Mouse (Mus musculus) bone marrow, adult 2 months (tissue): Measurements from ENCODE around the gene Themis3.

Source experiments
- CTCF ChIP-seq: fragments of 200-500 bp; IDR thresholded peaks from 2 replicates; pipeline ENCODE4 v1.5.1; 2011; ENCODE audit warnings: low read length, control low read depth; ENCODE audit not compliant: control insufficient read depth, insufficient read depth
- POLR2A ChIP-seq: fragments of 200-500 bp; IDR thresholded peaks from 2 replicates; pipeline ENCODE4 v1.6.1; 2011; ENCODE audit warnings: low read depth, mild to moderate bottlenecking, control low read depth, low read length, borderline replicate concordance; ENCODE audit not compliant: control insufficient read depth

DNA sequence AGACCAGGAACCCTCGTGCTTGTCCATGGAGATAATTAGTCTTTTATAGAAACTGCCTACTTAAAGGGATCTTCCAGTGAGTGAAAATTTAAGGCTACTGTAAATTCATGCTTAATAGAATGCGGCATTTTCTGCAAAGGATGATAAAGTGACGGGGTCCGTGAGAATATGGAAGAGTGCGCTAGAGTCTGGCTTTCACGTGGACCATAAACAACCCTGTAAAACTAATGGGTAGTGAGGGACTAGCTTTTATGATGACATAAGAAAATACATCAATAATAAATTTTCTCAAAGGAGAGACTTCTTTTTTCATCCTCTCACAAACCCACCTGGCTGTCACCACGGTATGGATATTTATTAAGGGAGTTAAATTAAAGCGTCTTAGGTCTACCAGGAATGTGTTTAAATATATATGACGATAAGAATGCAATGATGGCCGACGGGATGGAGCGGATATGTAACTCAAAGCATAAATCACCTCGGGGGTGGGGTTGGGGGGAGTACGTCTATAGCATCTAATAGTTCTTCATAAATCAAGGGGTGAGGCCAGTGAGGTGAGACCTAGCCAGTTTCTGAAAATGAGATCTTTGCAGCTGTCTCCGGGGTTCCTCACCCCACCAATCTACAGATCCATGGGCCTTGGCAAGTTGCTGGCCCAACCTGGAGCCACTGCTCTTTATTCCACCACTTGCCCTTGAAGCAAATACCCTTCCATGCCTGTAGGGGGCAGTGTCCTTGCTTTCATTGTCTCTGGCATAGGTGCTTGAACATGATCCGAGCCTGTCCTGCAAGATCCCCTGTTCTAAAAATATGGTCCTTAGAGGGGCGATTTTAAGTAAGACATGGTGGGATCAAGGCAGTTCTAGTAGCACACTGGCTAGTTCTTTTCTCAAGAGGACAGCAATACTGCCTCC lies 35.8 kb downstream of the Themis3 start:
- TF ChIP-seq CTCF (no peak), POLR2A (no peak)
